Mouse (Mus musculus): ENCODE data around the gene Gm28434. TPM values are rescaled to one million over a fixed set of nuclear protein-coding genes. Genes with fewer than 3 reads are reported as not detected.

Gm28434 gene
- polyA plus RNA-seq (2012; ENCODE audit: low replicate concordance): not detected in 2 replicates

DNA sequence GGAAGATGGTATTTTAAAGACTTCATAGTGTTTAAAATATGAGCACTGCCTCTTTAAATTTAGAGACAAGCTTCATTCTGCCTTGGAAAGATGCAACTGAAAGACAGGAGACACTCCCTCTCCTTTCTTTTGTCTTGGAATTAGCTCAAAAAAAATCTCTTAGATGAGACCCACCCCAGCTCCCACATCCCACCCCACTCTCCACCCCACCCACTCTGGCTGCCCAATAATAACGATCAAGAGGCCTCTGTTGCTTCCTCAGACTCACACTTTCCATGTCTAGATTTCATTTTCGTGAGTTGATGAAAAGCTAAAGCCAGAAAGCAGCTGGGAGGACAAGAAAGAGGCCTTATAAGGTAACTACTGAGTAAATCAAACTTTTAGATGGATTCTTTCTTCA, at the start of gene Gm28434, which contains the start of gene 2310003L06Rik:
Gm28434 (plus strand) TSS at position 317 of the 400 bp plus-strand sequence.
2310003L06Rik (plus strand) TSS at position 259 of the 400 bp plus-strand sequence.

DNA sequence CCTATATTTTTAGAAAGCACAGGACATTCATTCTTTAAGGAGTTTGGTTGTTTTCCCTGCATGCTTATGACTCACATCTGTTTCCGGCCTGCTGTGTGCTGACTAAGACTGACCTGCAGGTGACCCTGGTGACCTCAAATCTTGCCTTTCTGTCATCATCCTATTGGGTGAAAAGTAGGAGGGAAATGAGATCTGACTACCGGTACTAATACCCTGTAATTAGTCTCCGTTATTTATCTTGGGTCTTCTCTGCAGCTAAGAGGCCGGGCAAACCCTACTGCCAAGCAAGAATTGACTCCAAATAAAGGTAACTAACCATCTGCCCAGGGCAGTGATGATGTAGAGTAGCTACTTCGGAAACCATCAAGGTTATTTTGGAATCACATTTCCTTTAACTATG, 43.9 kb upstream of the Gm28434 start, which contains the start of gene Csn3:
Csn3 (plus strand) TSS at position 208 of the 400 bp plus-strand sequence.

GRCm38 (mm10) chr5:87979139-87979538, 9.8 kb downstream of the Gm28434 start, which contains the start of gene Cabs1:
Gene Cabs1 (plus strand): TSS chr5:87979439.

GRCm38 (mm10) chr5:88002249-88002648, 32.9 kb downstream of the Gm28434 start, which contains the start of gene Smr3a:
Gene Smr3a (plus strand): TSS chr5:88002549.

Other genes starting within 250 kb of the Gm28434 start
- not detected in 2 replicates for gene Csn1s2a, start 194.9 kb upstream of the Gm28434 start, polyA plus RNA-seq (2012; ENCODE audit: low replicate concordance)
- gene Csn1s2b, start 161.4 kb upstream of the Gm28434 start, polyA plus RNA-seq (2012; ENCODE audit: low replicate concordance): not detected in 2 replicates
- not detected in 2 replicates for gene Prr27, start 143.8 kb upstream of the Gm28434 start, polyA plus RNA-seq (2012; ENCODE audit: low replicate concordance)
- not detected in 2 replicates for gene Odam, start 84.5 kb upstream of the Gm28434 start, polyA plus RNA-seq (2012; ENCODE audit: low replicate concordance)
- not detected in 2 replicates for gene Csn3, start 43.9 kb upstream of the Gm28434 start, polyA plus RNA-seq (2012; ENCODE audit: low replicate concordance)
- not detected in 2 replicates for gene 2310003L06Rik, start 58 bp upstream of the Gm28434 start, polyA plus RNA-seq (2012; ENCODE audit: low replicate concordance)
- gene Cabs1, start 9.9 kb downstream of the Gm28434 start, polyA plus RNA-seq (2012; ENCODE audit: low replicate concordance): not detected in 2 replicates
- not detected in 2 replicates for gene Smr3a, start 33.0 kb downstream of the Gm28434 start, polyA plus RNA-seq (2012; ENCODE audit: low replicate concordance)
- not detected in 2 replicates for gene Smr2, start 117.0 kb downstream of the Gm28434 start, polyA plus RNA-seq (2012; ENCODE audit: low replicate concordance)
- gene Gm11116, start 142.0 kb downstream of the Gm28434 start, polyA plus RNA-seq (2012; ENCODE audit: low replicate concordance): not detected in 2 replicates
- not detected in 2 replicates for gene Gm11115, start 184.6 kb downstream of the Gm28434 start, polyA plus RNA-seq (2012; ENCODE audit: low replicate concordance)

All from leukemia stem cell, adult 10-12 weeks (primary cell).